Mouse (Mus musculus) liver, adult 2 months (tissue): ENCODE measurements around the gene Trpv4.

Source experiments
- CTCF ChIP-seq: fragments of 200-500 bp; IDR thresholded peaks from 2 replicates; pipeline ENCODE4 v1.5.1; 2011; ENCODE audit warnings: low read depth, low read length, control low read depth
- POLR2A ChIP-seq: fragments of 200-500 bp; IDR thresholded peaks from 2 replicates; pipeline ENCODE4 v1.6.1; 2011; ENCODE audit warnings: low read length, control low read depth; ENCODE audit not compliant: insufficient read depth; ENCODE audit errors: extremely low read depth

DNA sequence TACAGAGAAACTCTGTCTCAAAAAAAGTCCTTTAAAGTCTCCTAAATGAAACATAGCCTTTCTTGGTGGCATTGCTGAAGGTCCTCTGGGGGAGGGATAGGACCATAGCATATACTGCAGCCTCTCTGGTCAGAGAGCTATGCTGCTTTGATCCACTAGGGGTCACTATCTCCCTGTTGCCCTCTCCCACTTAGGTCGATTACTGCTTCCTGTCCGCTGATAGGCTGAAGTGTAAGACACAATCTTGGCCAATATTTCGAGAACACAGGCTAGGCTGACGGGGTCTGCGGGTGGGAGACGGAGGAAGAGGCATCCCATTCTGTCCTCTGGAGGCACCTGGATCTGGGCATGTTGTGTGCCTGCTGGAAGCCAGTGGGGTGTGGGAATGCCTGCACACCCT lies 37.9 kb downstream of the Trpv4 start:
- TF ChIP-seq CTCF: peak; percentile 72; the same call in 1 of the 2 replicates
- no peak for TF ChIP-seq POLR2A
